Mouse (Mus musculus): ENCODE measurements around the gene Vmn1r119. TPM values are rescaled to one million over a fixed set of nuclear protein-coding genes. Genes with fewer than 3 reads are reported as not detected.
"Not testable (repeated sequence)": the region's sequence is repeated elsewhere in the genome, so short reads cannot be mapped to it uniquely, and the experiment has no call there.

Vmn1r119 gene
- not detected for total RNA-seq (2021)
- long read RNA-seq, experiment 1, result 0 reads
- long read RNA-seq, experiment 2, result 0 reads

GRCm38 (mm10) chr7:21012355-21012754 is at the start of gene Vmn1r119:
Gene Vmn1r119 (minus strand): TSS chr7:21012455.
- not testable (repeated sequence) for DNase-seq (ENCODE audit: low spot score in 2 of 2)

DNA sequence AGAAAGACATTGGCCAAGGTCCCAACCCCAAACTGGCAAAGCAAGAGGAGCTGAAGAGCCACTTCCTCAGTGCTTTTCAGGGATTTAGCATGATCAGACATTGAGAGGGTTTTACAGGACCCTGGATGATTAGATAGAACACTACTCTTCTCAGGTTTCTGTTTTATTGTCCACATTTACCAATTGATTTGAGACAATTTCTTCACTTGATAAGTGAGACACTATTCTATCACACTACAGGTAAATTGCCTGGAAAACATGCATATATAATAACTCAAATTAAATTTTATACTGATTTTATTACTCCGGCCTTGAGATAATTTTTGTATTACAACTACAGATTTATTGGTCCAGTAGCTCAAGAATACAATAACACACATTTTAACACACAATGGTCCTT is 41.4 kb upstream of the Vmn1r119 start, which contains the start of gene Vmn1r120:
Gene Vmn1r120, minus strand, starts transcription at position 101 of the 400 bp plus-strand sequence.
- DNase-seq (ENCODE audit: low spot score in 2 of 2), result not testable (repeated sequence)

Other genes starting within 250 kb of the Vmn1r119 start
- gene Vmn1r112, start 241.3 kb downstream of the Vmn1r119 start, total RNA-seq (2021), result not detected
- not detected for gene Vmn1r113, start 225.2 kb downstream of the Vmn1r119 start, total RNA-seq (2021)
- gene Vmn1r114, start 200.3 kb downstream of the Vmn1r119 start, total RNA-seq (2021), result not detected
- gene Vmn1r115, start 167.5 kb downstream of the Vmn1r119 start, total RNA-seq (2021), result not detected
- gene Vmn1r116, start 140.2 kb downstream of the Vmn1r119 start, total RNA-seq (2021), result not detected
- not detected for gene Vmn1r117, start 128.3 kb downstream of the Vmn1r119 start, total RNA-seq (2021)
- not detected for gene Vmn1r118, start 100.1 kb downstream of the Vmn1r119 start, total RNA-seq (2021)
- gene Vmn1r120, start 41.3 kb upstream of the Vmn1r119 start, total RNA-seq (2021), result not detected
- not detected for gene Vmn1r121, start 86.1 kb upstream of the Vmn1r119 start, total RNA-seq (2021)
- not detected for gene Vmn1r122, start 121.7 kb upstream of the Vmn1r119 start, total RNA-seq (2021)
- gene Vmn1r123, start 149.7 kb upstream of the Vmn1r119 start, total RNA-seq (2021), result not detected
- not detected for gene Gm5157, start 178.0 kb upstream of the Vmn1r119 start, total RNA-seq (2021)
- not detected for gene Vmn1r124, start 248.2 kb upstream of the Vmn1r119 start, total RNA-seq (2021)